Mouse (Mus musculus) left cerebral cortex, adult 18-20 months (tissue): ENCODE measurements around the gene Opa3. TPM values are rescaled to one million over a fixed set of nuclear protein-coding genes. Genes with fewer than 3 reads are reported as not detected.
A peak's percentile ranks its signal among the peaks of the same experiment; 100 is the strongest.
"Not testable (repeated sequence)": the region's sequence is repeated elsewhere in the genome, so short reads cannot be mapped to it uniquely, and the experiment has no call there.

ENCODE experiments used
- DNase-seq, 2 experiments: peaks; one replicate each; pipeline ENCODE4 v3.0.0; 2021 to 2022; ENCODE audit warnings: low spot score in 2 of 2, mixed read lengths in 1 of 2
- total RNA-seq, 2 experiments: library from RNA; stranded (reverse); gene quantifications; 2 replicates each; pipeline ENCODE4 v1.2.3; 2021

Opa3 gene
- total RNA-seq, 2 experiments from 2014 or later = 47.3 to 47.6 TPM

GRCm38 (mm10) chr7:19279052-19279451 lies 50.9 kb downstream of the Opa3 start:
- no peak for DNase-seq

- no peak for DNase-seq
These were observed 51.5 kb downstream of the Opa3 start, which contains the start of gene Ppm1n for GRCm38 (mm10) chr7:19279581-19280114. TSS of gene Ppm1n (minus strand) at chr7:19280064.

- DNase-seq = not testable (repeated sequence)
These were observed 53.7 kb downstream of the Opa3 start for GRCm38 (mm10) chr7:19281680-19282304.

- DNase-seq = peak; percentile 80 to 81
These were observed 54.3 kb downstream of the Opa3 start, which contains the start of gene Rtn2 for GRCm38 (mm10) chr7:19282385-19282784. TSS of gene Rtn2 (plus strand) at chr7:19282624.

- DNase-seq = peak; percentile 34 to 47
These were observed 54.8 kb downstream of the Opa3 start for GRCm38 (mm10) chr7:19282791-19283405.

- DNase-seq = peak in 1 of 2 experiments; percentile 46
These were observed 55.3 kb downstream of the Opa3 start for GRCm38 (mm10) chr7:19283406-19283804.

GRCm38 (mm10) chr7:19284763-19285162 lies 56.6 kb downstream of the Opa3 start:
- DNase-seq = peak in 1 of 2 experiments; percentile 70

- DNase-seq = no peak
These were observed 62.9 kb downstream of the Opa3 start for GRCm38 (mm10) chr7:19290969-19291596.

GRCm38 (mm10) chr7:19295503-19296185 lies 67.5 kb downstream of the Opa3 start:
- peak; percentile 96 to 99 for DNase-seq

- no peak for DNase-seq
These were observed 68.9 kb downstream of the Opa3 start for GRCm38 (mm10) chr7:19297034-19297433.

- DNase-seq = no peak
These were observed 69.7 kb downstream of the Opa3 start for GRCm38 (mm10) chr7:19297794-19298193.

GRCm38 (mm10) chr7:19299194-19299593 lies 71.1 kb downstream of the Opa3 start:
- DNase-seq = peak; percentile 50

GRCm38 (mm10) chr7:19300501-19301421 lies 72.6 kb downstream of the Opa3 start:
- peak; percentile 75 to 86 for DNase-seq

- DNase-seq = no peak
These were observed 73.5 kb downstream of the Opa3 start for GRCm38 (mm10) chr7:19301461-19302263.

GRCm38 (mm10) chr7:19302264-19303045 lies 74.3 kb downstream of the Opa3 start:
- DNase-seq = no peak

- no peak for DNase-seq
These were observed 74.8 kb downstream of the Opa3 start for GRCm38 (mm10) chr7:19303046-19303305.

- peak; percentile 73 to 79 for DNase-seq
These were observed 75.6 kb downstream of the Opa3 start for GRCm38 (mm10) chr7:19303770-19304169.

GRCm38 (mm10) chr7:19304501-19305412 lies 76.6 kb downstream of the Opa3 start:
- DNase-seq = no peak
